Mouse (Mus musculus) right cerebral cortex, adult 2 months (tissue): ENCODE data around the gene Irf2.

Experiments used
- DNase-seq, 2 experiments: peaks; one replicate each; pipeline ENCODE4 v3.0.0; 2021 to 2022; ENCODE audit warnings: low spot score in 2 of 2

Irf2 gene

DNA sequence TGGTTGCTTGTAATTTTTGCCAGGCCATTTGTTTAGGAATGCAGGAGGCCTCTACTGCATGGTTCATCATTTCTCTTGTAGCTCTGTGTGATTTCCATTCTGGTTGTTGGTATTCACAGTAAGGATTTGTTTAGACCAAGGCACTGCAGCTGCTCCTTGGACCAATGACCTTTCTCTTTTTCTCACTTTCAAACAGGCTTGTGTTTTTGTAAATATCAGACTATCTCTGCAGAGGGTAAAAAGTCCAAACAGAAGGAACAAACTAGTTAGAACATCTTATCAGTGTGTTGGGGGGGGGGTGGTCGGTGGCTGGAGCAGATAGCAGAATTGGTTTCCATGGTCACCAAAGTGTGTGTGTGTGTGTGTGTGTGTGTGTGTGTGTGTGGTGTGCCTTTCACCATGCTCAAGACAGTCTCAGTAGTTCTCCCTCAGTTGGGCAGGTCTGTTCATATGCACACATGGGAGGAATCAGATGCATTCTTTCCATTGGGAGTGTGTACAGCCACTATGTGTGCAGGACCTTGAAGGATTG is 61.7 kb downstream of the Irf2 start:
- no peak for DNase-seq

DNA sequence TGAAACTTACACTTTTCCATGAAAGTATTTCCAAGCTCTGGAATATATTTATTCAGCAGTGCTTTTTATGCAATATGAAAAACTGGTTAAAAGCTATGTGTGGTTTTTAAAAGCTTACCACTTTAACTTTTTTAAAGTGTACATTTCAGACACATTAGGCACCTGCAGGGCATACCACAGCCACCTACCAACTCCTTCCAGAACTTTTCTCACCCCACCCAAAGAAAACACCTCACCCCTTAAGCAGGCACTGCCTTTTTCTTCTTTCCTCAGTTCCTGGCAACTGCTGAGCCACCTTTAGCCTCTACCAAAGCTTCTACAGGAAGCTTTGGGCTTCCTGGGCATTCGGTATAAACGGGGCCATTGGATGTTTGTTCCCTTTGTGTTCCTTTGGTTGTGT is 62.5 kb downstream of the Irf2 start:
- DNase-seq: no peak

- DNase-seq: no peak
Measured at GRCm38 (mm10) chr8:46804721-46805120, 65.2 kb downstream of the Irf2 start.

DNA sequence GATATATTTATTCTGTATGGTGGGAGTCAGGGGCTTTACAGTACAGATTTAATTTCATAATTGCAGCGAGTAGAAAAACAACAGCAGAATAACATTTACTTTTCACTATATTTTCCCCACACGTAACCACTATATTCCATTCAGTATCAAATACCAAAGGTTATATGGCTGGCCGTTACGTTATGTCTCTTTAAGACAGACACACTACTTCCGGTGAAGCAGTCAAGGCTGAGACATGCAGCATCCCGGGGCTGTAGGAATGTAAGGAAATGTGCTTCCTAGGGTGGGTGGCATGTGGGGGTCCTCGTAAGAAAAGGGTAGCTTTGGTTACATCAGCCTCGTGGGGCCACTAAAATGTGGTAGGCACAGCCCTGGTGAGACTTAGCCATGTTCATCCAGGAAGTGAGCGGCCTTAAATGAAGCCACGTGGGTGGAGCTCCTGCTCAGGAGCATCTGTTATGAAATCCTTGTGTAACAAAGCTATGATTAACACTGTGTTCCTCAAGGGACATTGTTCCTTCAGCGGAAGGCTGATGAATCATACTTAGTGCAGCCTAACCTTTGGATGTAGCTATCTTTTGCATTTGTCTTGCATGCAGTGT is 71.6 kb downstream of the Irf2 start:
- DNase-seq: peak; percentile 67 to 75

- no peak for DNase-seq
Measured at GRCm38 (mm10) chr8:46811944-46812343, 72.4 kb downstream of the Irf2 start.

GRCm38 (mm10) chr8:46812966-46813365 is 73.4 kb downstream of the Irf2 start:
- no peak for DNase-seq

DNA sequence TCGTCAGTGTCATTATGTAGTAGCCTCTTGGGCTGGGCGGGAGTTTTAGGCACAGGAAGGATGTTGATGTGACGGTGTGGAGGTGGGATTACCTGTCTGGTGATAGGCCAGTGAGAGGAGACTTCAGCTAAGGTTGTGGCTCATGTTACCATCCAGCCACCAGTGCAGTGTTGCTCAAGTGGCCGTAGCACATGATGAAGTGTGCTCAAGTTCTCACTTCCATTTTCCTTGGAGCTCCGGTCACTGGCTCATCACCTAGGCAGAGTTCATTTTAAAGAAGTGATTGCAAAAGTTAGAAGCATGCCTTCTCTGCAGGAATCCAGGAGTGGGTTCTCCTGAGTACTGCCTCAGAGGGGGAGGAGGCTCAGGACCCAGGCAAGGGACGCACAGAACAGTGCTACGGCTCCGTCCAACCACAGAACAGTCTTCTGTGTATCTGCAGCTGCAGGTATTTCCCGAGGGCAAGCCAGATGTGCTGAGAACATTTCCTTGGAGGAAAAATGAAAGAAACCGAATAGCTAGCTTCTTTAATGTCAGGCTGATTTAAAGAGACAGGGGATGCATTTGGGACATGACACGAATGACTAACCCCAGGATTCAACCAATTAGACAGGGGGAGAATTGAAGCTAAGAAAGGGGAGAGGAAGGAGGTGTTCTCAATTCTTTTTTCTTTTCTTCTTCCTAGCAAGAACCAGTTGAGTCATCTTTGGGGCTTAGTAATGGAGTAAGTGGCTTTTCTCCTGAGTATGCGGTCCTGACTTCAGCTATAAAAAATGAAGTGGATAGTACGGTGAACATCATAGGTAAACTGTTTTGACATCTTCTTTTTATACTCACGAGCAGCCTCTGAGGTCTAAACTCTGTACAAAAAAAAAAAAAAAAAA is 78.8 kb downstream of the Irf2 start:
- no peak for DNase-seq

GRCm38 (mm10) chr8:46818990-46819288 is 79.4 kb downstream of the Irf2 start:
- no peak for DNase-seq

DNA sequence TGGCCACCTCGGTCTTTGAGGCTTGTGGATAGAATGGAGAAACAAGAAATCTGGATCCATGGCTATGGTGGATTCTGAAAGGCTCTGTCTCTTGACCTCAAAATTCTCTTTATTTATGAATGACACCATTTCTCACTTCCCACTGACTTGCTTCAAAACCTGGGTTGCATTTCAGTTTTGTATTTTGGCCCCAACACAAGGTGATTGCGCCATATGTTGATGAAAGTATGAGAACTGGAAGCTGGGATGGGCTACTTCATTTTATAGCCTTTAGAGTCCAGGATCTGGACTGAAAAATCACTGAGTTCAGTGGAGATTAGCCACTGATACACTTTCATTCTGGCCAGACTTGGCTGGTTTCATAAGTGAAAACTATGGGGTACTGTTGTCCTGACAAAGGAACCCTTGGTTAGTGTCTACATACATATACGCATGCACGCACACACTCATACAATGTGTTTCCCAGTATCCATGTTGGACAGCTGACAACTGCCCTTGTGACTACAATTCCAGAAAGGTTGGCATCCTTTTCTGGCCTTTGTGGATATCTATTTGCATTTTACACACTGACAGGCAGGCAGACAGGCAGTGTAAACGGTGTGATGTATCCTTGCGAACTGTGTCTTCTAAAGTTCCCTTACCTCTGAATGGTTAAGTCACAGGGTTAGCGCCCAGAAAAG is 89.3 kb downstream of the Irf2 start:
- DNase-seq: no peak

DNA sequence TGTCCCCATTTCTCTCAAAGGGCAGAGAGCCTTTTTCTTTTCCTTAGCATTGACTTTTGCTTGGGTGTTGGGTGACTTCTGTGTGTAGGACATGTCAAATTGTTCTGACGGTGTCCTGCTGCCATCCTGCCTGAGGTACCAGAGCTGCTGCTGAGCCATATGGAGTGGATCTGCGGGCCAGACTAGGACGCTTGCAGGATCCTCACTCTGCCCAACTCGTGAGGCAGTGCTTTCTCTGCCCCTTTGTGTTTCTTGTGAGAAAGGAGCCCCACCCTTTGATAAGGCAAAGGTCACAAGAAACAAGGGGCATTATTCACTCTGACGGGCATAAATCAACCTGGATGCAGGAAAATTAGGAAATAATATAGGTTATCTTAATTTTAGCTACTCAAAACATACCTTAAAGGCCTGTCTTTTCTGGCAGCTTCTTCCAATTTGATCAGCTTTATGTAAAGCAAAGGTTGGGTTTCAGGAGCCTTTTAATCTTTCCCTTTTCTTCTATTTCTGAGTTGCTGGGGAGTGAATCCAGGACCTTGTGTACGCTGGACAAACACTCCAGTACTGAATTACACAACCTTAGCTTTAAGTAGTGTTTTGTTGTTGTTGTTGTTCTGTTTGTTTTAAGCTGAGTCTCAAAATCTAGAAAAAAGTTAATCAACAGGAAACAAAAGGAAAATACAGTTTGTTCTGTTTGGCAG is 90.0 kb downstream of the Irf2 start:
- no peak for DNase-seq

- DNase-seq: no peak
Measured at GRCm38 (mm10) chr8:46830112-46830855, 90.8 kb downstream of the Irf2 start.

- DNase-seq: no peak
Measured at GRCm38 (mm10) chr8:46831916-46832315, 92.4 kb downstream of the Irf2 start.

GRCm38 (mm10) chr8:46832399-46832798 is 92.9 kb downstream of the Irf2 start:
- no peak for DNase-seq

GRCm38 (mm10) chr8:46833763-46834162 is 94.2 kb downstream of the Irf2 start:
- no peak for DNase-seq

DNA sequence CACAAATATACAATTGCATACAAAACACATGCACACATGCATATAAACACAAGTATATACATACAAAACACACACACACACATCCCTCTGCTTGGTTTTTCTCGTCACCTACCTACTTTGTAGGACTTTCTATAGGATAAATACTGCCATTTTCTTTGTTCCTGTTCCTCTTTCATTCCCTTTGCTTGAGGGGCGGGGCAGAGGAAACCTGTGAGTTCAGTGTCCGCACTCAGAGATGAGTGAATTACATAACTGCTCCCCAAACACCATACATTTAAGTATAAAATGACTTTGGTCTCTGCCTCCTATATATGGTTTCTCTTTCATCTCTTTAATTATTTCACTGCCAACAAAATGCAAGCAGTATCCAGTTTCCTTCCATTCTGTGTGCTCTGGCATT is 94.9 kb downstream of the Irf2 start:
- DNase-seq: no peak

GRCm38 (mm10) chr8:46836011-46836652 is 96.6 kb downstream of the Irf2 start:
- no peak for DNase-seq

- DNase-seq: no peak
Measured at GRCm38 (mm10) chr8:46836949-46837348, 97.4 kb downstream of the Irf2 start.

- DNase-seq: no peak
Measured at GRCm38 (mm10) chr8:46838052-46838451, 98.5 kb downstream of the Irf2 start.

DNA sequence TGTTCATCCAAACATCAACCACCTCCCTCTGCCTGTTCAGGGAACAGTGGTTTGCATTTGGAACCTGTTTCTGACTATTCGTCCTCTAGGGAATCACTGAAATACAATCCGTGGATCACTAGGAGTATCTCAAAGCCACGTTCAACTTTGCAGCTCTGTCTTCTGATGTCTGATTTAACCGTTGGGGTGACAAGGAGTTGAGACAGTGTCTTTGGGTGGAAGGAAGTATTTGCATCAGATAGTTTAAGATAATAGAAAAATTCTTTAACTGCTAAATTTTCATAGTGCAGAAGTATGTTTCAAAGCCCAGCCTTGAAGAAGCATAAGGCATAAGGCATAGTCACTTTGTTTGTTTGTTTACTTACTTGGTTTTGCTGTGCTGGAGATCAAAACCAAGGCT is 100.9 kb downstream of the Irf2 start:
- no peak for DNase-seq

DNA sequence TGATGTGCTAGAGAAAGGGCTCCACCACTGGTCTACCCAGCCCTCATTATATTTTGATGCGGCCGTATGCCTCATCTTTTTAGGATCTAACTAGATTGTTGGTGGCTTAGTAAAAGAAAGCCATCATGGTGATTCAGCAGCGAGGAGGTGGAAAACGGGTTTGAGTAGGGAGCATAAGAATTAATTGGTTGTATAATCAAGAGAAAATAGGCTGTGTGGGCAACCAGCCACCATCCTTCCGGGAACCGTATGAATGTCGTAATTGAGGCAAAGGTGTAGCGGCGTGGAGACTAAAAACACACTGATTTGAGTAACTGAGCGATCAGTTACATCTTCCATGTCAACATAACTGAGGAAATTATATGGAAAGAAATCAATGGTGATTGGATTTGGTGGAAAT is 101.3 kb downstream of the Irf2 start:
- peak; percentile 48 to 53 for DNase-seq

DNA sequence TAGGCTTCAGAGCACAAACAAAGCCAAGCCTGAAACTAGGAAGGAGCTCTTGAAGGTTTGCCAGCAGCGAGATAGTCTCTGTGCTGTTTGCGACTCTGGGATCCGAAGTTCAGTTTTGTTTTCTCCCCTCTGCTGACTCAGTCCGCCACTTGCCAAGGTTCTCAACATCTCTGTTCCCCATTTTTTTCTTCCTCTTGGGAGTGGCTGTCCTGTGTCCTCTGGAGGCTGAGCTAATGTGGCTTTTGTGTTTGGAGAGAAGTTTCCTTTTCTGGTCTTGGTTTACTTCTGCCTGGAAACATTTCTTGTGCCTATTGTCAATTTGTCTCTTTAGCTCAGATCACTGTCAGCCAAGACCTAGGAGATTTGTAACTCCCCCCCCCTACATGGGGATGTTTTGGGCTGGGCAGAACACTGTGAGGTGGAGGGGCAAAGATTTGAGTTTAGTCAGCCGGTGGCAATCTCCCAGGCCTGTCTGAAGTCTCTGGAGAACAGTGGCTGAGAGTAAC is 103.2 kb downstream of the Irf2 start:
- DNase-seq: peak in 1 of 2 experiments; percentile 33
